In genomic region chr17:84384661-84385060, GRCm38 (mm10) we compare ENCODE assay signal across 11 mouse cellular contexts.
DNase-seq lines count a peak whose midpoint lies in the region; ATAC-seq and TF ChIP-seq lines count a peak whose summit lies in the region.
"Had no signal": no experiment of that assay in that cellular context is flagged by ENCODE, and none has a peak within 500 bp of the region (broad histone marks: within the 10 kb centered on the region; RNA-seq: fewer than 3 reads in every experiment).

No protein-coding gene starts in this region.

- peaks cover 8% of the 10 kb centered on the region; the same call in 1 of the 2 replicates for H3K36me3 ChIP-seq in hindbrain, embryonic 11.5 days (ENCODE audit: control insufficient read depth, insufficient read depth, low read length)
- peaks cover 64% of the 10 kb centered on the region for H3K36me3 ChIP-seq in hindbrain, embryonic 10.5 days

- no peak overlapping the region for H3K4me2 ChIP-seq in hindbrain, embryonic 11.5 days (replicated peaks; ENCODE audit: low read depth, low read length)
- H3K4me2 ChIP-seq: liver, embryonic 13.5 days; midbrain, embryonic 15.5 days had no signal

- H3K27me3 ChIP-seq in hindbrain, embryonic 11.5 days (ENCODE audit: control insufficient read depth, insufficient read depth, low read length): no peaks in the 10 kb centered on the region
- H3K27me3 ChIP-seq in hindbrain, embryonic 10.5 days (ENCODE audit: insufficient read depth, poor library complexity, severe bottlenecking): no peaks in the 10 kb centered on the region
- H3K27me3 ChIP-seq: liver, embryonic 13.5 days; midbrain, embryonic 15.5 days had no signal

- DNase-seq in hindbrain, embryonic 11.5 days (ENCODE audit: low spot score): peak; percentile 29
- DNase-seq in hindbrain, embryonic 10.5 days (ENCODE audit: low spot score): no peak
- DNase-seq in thymus, postnatal 14 days: peak; percentile 43
- DNase-seq in thymus, adult 18-20 months: no peak
- no peak for DNase-seq in brain, embryonic 14.5 days (ENCODE audit: low read depth)
- DNase-seq in testis, postnatal 14 days (ENCODE audit: low spot score): no peak
- DNase-seq in right cerebral cortex, postnatal 4 days: no peak
- DNase-seq: heart, postnatal 10 days; liver, embryonic 13.5 days had no signal

- H3K9ac ChIP-seq in hindbrain, embryonic 11.5 days (ENCODE audit: low read depth, low read length): no peak overlapping the region
- H3K9ac ChIP-seq: liver, embryonic 13.5 days; midbrain, embryonic 15.5 days had no signal

- H3K9me3 ChIP-seq in hindbrain, embryonic 11.5 days (ENCODE audit: control insufficient read depth, low read length): no peaks in the 10 kb centered on the region
- peaks cover 6% of the 10 kb centered on the region; the same call in 1 of the 2 replicates for H3K9me3 ChIP-seq in hindbrain, embryonic 10.5 days
- H3K9me3 ChIP-seq: liver, embryonic 13.5 days; midbrain, embryonic 15.5 days had no signal

- no peak overlapping the region for H3K4me3 ChIP-seq in hindbrain, embryonic 11.5 days (ENCODE audit: low read depth, low read length)
- no peak overlapping the region for H3K4me3 ChIP-seq in hindbrain, embryonic 10.5 days
- H3K4me3 ChIP-seq: liver, embryonic 13.5 days; midbrain, embryonic 15.5 days had no signal

- no peaks in the 10 kb centered on the region for H3K4me1 ChIP-seq in hindbrain, embryonic 11.5 days (replicated peaks; ENCODE audit: control insufficient read depth, insufficient read depth, low read length)
- H3K4me1 ChIP-seq in hindbrain, embryonic 10.5 days (replicated peaks): no peaks in the 10 kb centered on the region
- H3K4me1 ChIP-seq: liver, embryonic 13.5 days; midbrain, embryonic 15.5 days had no signal

- ATAC-seq in hindbrain, embryonic 11.5 days (ENCODE audit: low FRiP score): no peak
- ATAC-seq: activated CD4-positive, CD25-positive, alpha-beta regulatory T cell, adult 4 months; midbrain, embryonic 15.5 days had no signal

- TF ChIP-seq CTCF in brain, embryonic 14.5 days (IDR thresholded peaks at IDR 0.05; ENCODE audit: borderline replicate concordance, extremely low read depth, insufficient read depth, insufficient read length): peak; percentile 44; the same call in 1 of the 2 replicates

- no peak overlapping the region for H3K27ac ChIP-seq in hindbrain, embryonic 11.5 days (ENCODE audit: low read depth, low read length)
- H3K27ac ChIP-seq in hindbrain, embryonic 10.5 days: no peak overlapping the region
- H3K27ac ChIP-seq: liver, embryonic 13.5 days; midbrain, embryonic 15.5 days had no signal

- no peak for TF ChIP-seq POLR2A in brain, embryonic 14.5 days (IDR thresholded peaks at IDR 0.05; ENCODE audit: borderline replicate concordance, extremely low read depth, insufficient read depth, insufficient read length, poor library complexity, severe bottlenecking)

Comparison
In these comparisons a context has a peak if more than half of its experiments do, and no peak if none do; other contexts are left out.
1. DNase-seq: peak in hindbrain, embryonic 11.5 days (single experiment) and thymus, postnatal 14 days (single experiment); none in hindbrain, embryonic 10.5 days (single experiment), thymus, adult 18-20 months (0 of 2), brain, embryonic 14.5 days (single experiment), testis, postnatal 14 days (single experiment) and right cerebral cortex, postnatal 4 days (single experiment).